Mouse (Mus musculus): ENCODE data around the gene Chka. TPM values are rescaled to one million over a fixed set of nuclear protein-coding genes. Genes with fewer than 3 reads are reported as not detected.

Chka gene
- polyA plus RNA-seq, 1 experiment from 2014 or later, result 36.1 TPM

- Histone ChIP-seq H3K9me3 (replicated peaks) (no peaks in the 10 kb centered on the region), H3K9ac (no peak overlapping the region), H3K4me1 (replicated peaks) (peaks cover 7% of the 10 kb centered on the region; the same call in 1 of the 2 replicates), H3K27ac (ENCODE audit: poor library complexity, severe bottlenecking) (no peak overlapping the region), H3K27me3 (replicated peaks) (no peaks in the 10 kb centered on the region), H3K4me2 (no peak overlapping the region), H3K4me3 (no peak overlapping the region), H3K36me3 (no peaks in the 10 kb centered on the region)
- no peak for ATAC-seq (ENCODE audit: insufficient number of reproducible peaks, low FRiP score)
- 87% methylated on average over 7 of the region's 7 CpGs for WGBS
These were observed 17.3 kb upstream of the Chka start for GRCm38 (mm10) chr19:3834301-3834700.

- no peaks in the 10 kb centered on the region for H3K27me3 ChIP-seq (replicated peaks)
- H3K4me1 ChIP-seq (replicated peaks), result peaks cover 19% of the 10 kb centered on the region
- no peaks in the 10 kb centered on the region for H3K36me3 ChIP-seq
- H3K9me3 ChIP-seq (replicated peaks), result no peaks in the 10 kb centered on the region
- WGBS, result 83% methylated on average over 9 of the region's 9 CpGs
- no peak overlapping the region for H3K4me3 ChIP-seq
- no peak for ATAC-seq (ENCODE audit: insufficient number of reproducible peaks, low FRiP score)
- H3K4me2 ChIP-seq, result no peak overlapping the region
- no peak overlapping the region for H3K9ac ChIP-seq
- H3K27ac ChIP-seq (ENCODE audit: poor library complexity, severe bottlenecking), result no peak overlapping the region
These were observed 14.8 kb upstream of the Chka start for GRCm38 (mm10) chr19:3836791-3837190.

GRCm38 (mm10) chr19:3838931-3839330 lies 12.6 kb upstream of the Chka start:
- no peak for ATAC-seq (ENCODE audit: insufficient number of reproducible peaks, low FRiP score)
- H3K4me2 ChIP-seq, result no peak overlapping the region
- WGBS, result 81% methylated on average over 3 of the region's 3 CpGs
- no peaks in the 10 kb centered on the region for H3K27me3 ChIP-seq (replicated peaks)
- H3K27ac ChIP-seq (ENCODE audit: poor library complexity, severe bottlenecking), result no peak overlapping the region
- peaks cover 12% of the 10 kb centered on the region; the same call in 1 of the 2 replicates for H3K4me1 ChIP-seq (replicated peaks)
- no peaks in the 10 kb centered on the region for H3K36me3 ChIP-seq
- H3K9me3 ChIP-seq (replicated peaks), result no peaks in the 10 kb centered on the region
- no peak overlapping the region for H3K4me3 ChIP-seq
- H3K9ac ChIP-seq, result no peak overlapping the region

- Histone ChIP-seq H3K36me3 (no peaks in the 10 kb centered on the region), H3K4me3 (no peak overlapping the region), H3K9ac (no peak overlapping the region), H3K9me3 (replicated peaks) (no peaks in the 10 kb centered on the region), H3K4me2 (no peak overlapping the region), H3K27me3 (replicated peaks) (no peaks in the 10 kb centered on the region), H3K4me1 (replicated peaks) (peaks cover 12% of the 10 kb centered on the region; the same call in 1 of the 2 replicates), H3K27ac (ENCODE audit: poor library complexity, severe bottlenecking) (no peak overlapping the region)
- no peak for ATAC-seq (ENCODE audit: insufficient number of reproducible peaks, low FRiP score)
- 53% methylated on average over 2 of the region's 2 CpGs for WGBS
These were observed 11.9 kb upstream of the Chka start for GRCm38 (mm10) chr19:3839686-3840085.

- no peaks in the 10 kb centered on the region for H3K27me3 ChIP-seq (replicated peaks)
- H3K36me3 ChIP-seq, result no peaks in the 10 kb centered on the region
- WGBS, result 34% methylated on average over 5 of the region's 5 CpGs
- H3K4me1 ChIP-seq (replicated peaks), result peaks cover 12% of the 10 kb centered on the region; the same call in 1 of the 2 replicates
- H3K4me3 ChIP-seq, result no peak overlapping the region
- no peaks in the 10 kb centered on the region for H3K9me3 ChIP-seq (replicated peaks)
- ATAC-seq (ENCODE audit: insufficient number of reproducible peaks, low FRiP score), result no peak
- H3K9ac ChIP-seq, result no peak overlapping the region
- H3K4me2 ChIP-seq, result no peak overlapping the region
- no peak overlapping the region for H3K27ac ChIP-seq (ENCODE audit: poor library complexity, severe bottlenecking)
These were observed 11.3 kb upstream of the Chka start for GRCm38 (mm10) chr19:3840214-3840651.

- Histone ChIP-seq H3K4me3 (no peak overlapping the region), H3K4me2 (no peak overlapping the region), H3K36me3 (no peaks in the 10 kb centered on the region), H3K27me3 (replicated peaks) (no peaks in the 10 kb centered on the region), H3K9ac (no peak overlapping the region), H3K4me1 (replicated peaks) (peaks cover 12% of the 10 kb centered on the region; the same call in 1 of the 2 replicates), H3K9me3 (replicated peaks) (no peaks in the 10 kb centered on the region), H3K27ac (ENCODE audit: poor library complexity, severe bottlenecking) (no peak overlapping the region)
- 83% methylated on average over 5 of the region's 5 CpGs for WGBS
- ATAC-seq (ENCODE audit: insufficient number of reproducible peaks, low FRiP score), result no peak
These were observed 10.9 kb upstream of the Chka start for GRCm38 (mm10) chr19:3840685-3841084.

- WGBS, result 40% methylated on average over 12 of the region's 12 CpGs
- Histone ChIP-seq H3K4me1 (replicated peaks) (peaks cover 12% of the 10 kb centered on the region; the same call in 1 of the 2 replicates), H3K27ac (ENCODE audit: poor library complexity, severe bottlenecking) (no peak overlapping the region), H3K9me3 (replicated peaks) (no peaks in the 10 kb centered on the region), H3K36me3 (no peaks in the 10 kb centered on the region), H3K27me3 (replicated peaks) (no peaks in the 10 kb centered on the region), H3K4me3 (no peak overlapping the region), H3K4me2 (no peak overlapping the region), H3K9ac (no peak overlapping the region)
- ATAC-seq (ENCODE audit: insufficient number of reproducible peaks, low FRiP score), result no peak
These were observed 9.0 kb upstream of the Chka start for GRCm38 (mm10) chr19:3842359-3843148.

- no peak overlapping the region for H3K4me2 ChIP-seq
- H3K9ac ChIP-seq, result no peak overlapping the region
- 83% methylated on average over 2 of the region's 2 CpGs for WGBS
- H3K36me3 ChIP-seq, result no peaks in the 10 kb centered on the region
- peaks cover 12% of the 10 kb centered on the region; the same call in 1 of the 2 replicates for H3K4me1 ChIP-seq (replicated peaks)
- no peak for ATAC-seq (ENCODE audit: insufficient number of reproducible peaks, low FRiP score)
- no peak overlapping the region for H3K4me3 ChIP-seq
- no peaks in the 10 kb centered on the region for H3K27me3 ChIP-seq (replicated peaks)
- no peaks in the 10 kb centered on the region for H3K9me3 ChIP-seq (replicated peaks)
- no peak overlapping the region for H3K27ac ChIP-seq (ENCODE audit: poor library complexity, severe bottlenecking)
These were observed 7.9 kb upstream of the Chka start for GRCm38 (mm10) chr19:3843629-3844028.

- ATAC-seq (ENCODE audit: insufficient number of reproducible peaks, low FRiP score), result no peak
- H3K9ac ChIP-seq, result no peak overlapping the region
- H3K4me3 ChIP-seq, result no peak overlapping the region
- no peak overlapping the region for H3K4me2 ChIP-seq
- no peaks in the 10 kb centered on the region for H3K27me3 ChIP-seq (replicated peaks)
- 81% methylated on average over 1 of the region's 1 CpGs for WGBS
- no peaks in the 10 kb centered on the region for H3K36me3 ChIP-seq
- H3K4me1 ChIP-seq (replicated peaks), result peaks cover 13% of the 10 kb centered on the region; the same call in 1 of the 2 replicates
- no peak overlapping the region for H3K27ac ChIP-seq (ENCODE audit: poor library complexity, severe bottlenecking)
- H3K9me3 ChIP-seq (replicated peaks), result no peaks in the 10 kb centered on the region
These were observed 6.7 kb upstream of the Chka start for GRCm38 (mm10) chr19:3844836-3845235.

GRCm38 (mm10) chr19:3845339-3845738 lies 6.2 kb upstream of the Chka start:
- H3K4me2 ChIP-seq, result no peak overlapping the region
- 86% methylated on average over 11 of the region's 11 CpGs for WGBS
- no peaks in the 10 kb centered on the region for H3K27me3 ChIP-seq (replicated peaks)
- H3K4me3 ChIP-seq, result no peak overlapping the region
- H3K9me3 ChIP-seq (replicated peaks), result no peaks in the 10 kb centered on the region
- no peak overlapping the region for H3K27ac ChIP-seq (ENCODE audit: poor library complexity, severe bottlenecking)
- no peaks in the 10 kb centered on the region for H3K36me3 ChIP-seq
- peaks cover 13% of the 10 kb centered on the region; the same call in 1 of the 2 replicates for H3K4me1 ChIP-seq (replicated peaks)
- no peak overlapping the region for H3K9ac ChIP-seq
- ATAC-seq (ENCODE audit: insufficient number of reproducible peaks, low FRiP score), result no peak

- no peaks in the 10 kb centered on the region for H3K36me3 ChIP-seq
- no peaks in the 10 kb centered on the region for H3K9me3 ChIP-seq (replicated peaks)
- WGBS, result 71% methylated on average over 1 of the region's 1 CpGs
- no peak overlapping the region for H3K4me3 ChIP-seq
- H3K4me1 ChIP-seq (replicated peaks), result peaks cover 13% of the 10 kb centered on the region
- no peak overlapping the region for H3K9ac ChIP-seq
- ATAC-seq (ENCODE audit: insufficient number of reproducible peaks, low FRiP score), result no peak
- no peak overlapping the region for H3K27ac ChIP-seq (ENCODE audit: poor library complexity, severe bottlenecking)
- H3K27me3 ChIP-seq (replicated peaks), result no peaks in the 10 kb centered on the region
- no peak overlapping the region for H3K4me2 ChIP-seq
These were observed 5.7 kb upstream of the Chka start for GRCm38 (mm10) chr19:3845803-3846406.
